Mouse (Mus musculus) thymus, adult 2 months (tissue): Measurements from ENCODE around the gene Rps28.

Experiments used
- CTCF ChIP-seq: fragments of 200-500 bp; IDR thresholded peaks from 2 replicates; pipeline ENCODE4 v1.5.1; 2012; ENCODE audit warnings: mild to moderate bottlenecking, control low read depth, low read length, moderate library complexity, borderline replicate concordance; ENCODE audit not compliant: control insufficient read depth, poor library complexity, insufficient read depth; ENCODE audit errors: extremely low read depth
- POLR2A ChIP-seq: fragments of 200-500 bp; IDR thresholded peaks from 2 replicates; pipeline ENCODE4 v1.6.1; 2012; ENCODE audit warnings: mild to moderate bottlenecking, low read length, control low read depth, moderate library complexity; ENCODE audit not compliant: control insufficient read depth, poor library complexity, insufficient read depth; ENCODE audit errors: extremely low read depth

GRCm38 (mm10) chr17:33810334-33811141 is 13.8 kb downstream of the Rps28 start, which contains the start of gene Kank3:
- no peak for TF ChIP-seq CTCF
- no peak for TF ChIP-seq POLR2A
